Mouse (Mus musculus) liver, embryonic 11.5 days (tissue): ENCODE data around the gene Tex26. TPM values are rescaled to one million over a fixed set of nuclear protein-coding genes. Genes with fewer than 3 reads are reported as not detected.

Experiments used
- ATAC-seq: fragments of 200-750 bp; cut with Nextera tagmentation; replicated peaks from 2 replicates; pipeline ENCODE4 v1.8.0; 2017; ENCODE audit warnings: moderate number of reproducible peaks, mild to moderate bottlenecking, moderate TSS enrichment, moderate library complexity; ENCODE audit not compliant: low FRiP score
- DNase-seq: peaks from one replicate; pipeline ENCODE4 v3.0.0-alpha.2; 2017; ENCODE audit warnings: low spot score
- H3K27ac ChIP-seq: fragments of 300-500 bp; sonication (generic); 2 replicates; pipeline ENCODE4 v1.5.1; 2014; ENCODE audit warnings: mild to moderate bottlenecking, low read depth, low read length, control low read depth
- H3K27me3 ChIP-seq: fragments of 300-500 bp; sonication (generic); replicated peaks from 2 replicates; pipeline ENCODE4 v1.6.1; 2014; ENCODE audit warnings: low read length, mixed read lengths; ENCODE audit not compliant: control insufficient read depth, insufficient read depth
- H3K36me3 ChIP-seq: fragments of 300-500 bp; sonication (generic); 2 replicates; pipeline ENCODE4 v1.6.1; 2014; ENCODE audit warnings: mild to moderate bottlenecking, low read length, moderate library complexity, mixed read lengths; ENCODE audit not compliant: control insufficient read depth, insufficient read depth
- H3K4me1 ChIP-seq: fragments of 300-500 bp; sonication (generic); replicated peaks from 2 replicates; pipeline ENCODE4 v1.6.1; 2014; ENCODE audit warnings: low read length, mixed read lengths; ENCODE audit not compliant: control insufficient read depth, insufficient read depth
- H3K4me2 ChIP-seq: fragments of 300-500 bp; sonication (generic); 2 replicates; pipeline ENCODE4 v1.6.1; 2014; ENCODE audit warnings: mild to moderate bottlenecking, control low read depth, moderate library complexity
- H3K4me3 ChIP-seq: fragments of 300-500 bp; sonication (generic); 2 replicates; pipeline ENCODE4 v1.5.1; 2014; ENCODE audit warnings: low read depth, low read length, control low read depth
- H3K9ac ChIP-seq: fragments of 300-500 bp; sonication (generic); 2 replicates; pipeline ENCODE4 v1.6.1; 2014; ENCODE audit warnings: low read depth, low read length, control low read depth
- H3K9me3 ChIP-seq: fragments of 300-500 bp; sonication (generic); 2 replicates; pipeline ENCODE4 v1.6.1; 2016; ENCODE audit warnings: low read length, inconsistent platforms, mixed read lengths; ENCODE audit not compliant: control insufficient read depth
- WGBS: fragments of 180-500 bp; shearing (Covaris S2); extraction: QIAGEN DNeasy Blood & Tissue Kit; methylation state at CpG from one replicate; pipeline ENCODE4 v1.1.7; 2014; 5-methylcytosine and 5-hydroxymethylcytosine counted together
- polyA plus RNA-seq: library from polyadenylated mRNA; unstranded; fragments of >200 nt; fragmentation: Nextera tagmentation; extraction: Ambion mirVana; gene quantifications from 2 replicates; pipeline ENCODE4 v1.2.1, GENCODE M21; 2014

The Tex26 gene
- polyA plus RNA-seq, 1 experiment from 2014 or later: 0.48 TPM

GRCm38 (mm10) chr5:149506033-149506432, 66.6 kb downstream of the Tex26 start:
- H3K9ac ChIP-seq: no peak overlapping the region
- WGBS: 94% methylated on average over 2 of the region's 2 CpGs
- no peaks in the 10 kb centered on the region for H3K27me3 ChIP-seq
- H3K4me1 ChIP-seq: no peaks in the 10 kb centered on the region
- no peak overlapping the region for H3K27ac ChIP-seq
- ATAC-seq (no peak), DNase-seq (no peak)
- no peaks in the 10 kb centered on the region for H3K9me3 ChIP-seq
- no peak overlapping the region for H3K4me3 ChIP-seq
- no peaks in the 10 kb centered on the region for H3K36me3 ChIP-seq
- H3K4me2 ChIP-seq: no peak overlapping the region

- Histone ChIP-seq H3K4me1 (no peaks in the 10 kb centered on the region), H3K4me3 (no peak overlapping the region), H3K36me3 (no peaks in the 10 kb centered on the region), H3K9ac (no peak overlapping the region), H3K27ac (no peak overlapping the region), H3K27me3 (no peaks in the 10 kb centered on the region), H3K9me3 (no peaks in the 10 kb centered on the region), H3K4me2 (no peak overlapping the region)
- DNase-seq: no peak
- no peak for ATAC-seq
- WGBS: 67% methylated on average over 20 of the region's 20 CpGs
Observed at GRCm38 (mm10) chr5:149508094-149509029, 68.9 kb downstream of the Tex26 start.

- ATAC-seq (no peak), DNase-seq (no peak)
- H3K36me3 ChIP-seq: no peaks in the 10 kb centered on the region
- 82% methylated on average over 13 of the region's 13 CpGs for WGBS
- no peak overlapping the region for H3K4me3 ChIP-seq
- H3K9me3 ChIP-seq: no peaks in the 10 kb centered on the region
- H3K4me1 ChIP-seq: no peaks in the 10 kb centered on the region
- H3K27me3 ChIP-seq: no peaks in the 10 kb centered on the region
- no peak overlapping the region for H3K27ac ChIP-seq
- H3K9ac ChIP-seq: no peak overlapping the region
- no peak overlapping the region for H3K4me2 ChIP-seq
Observed at GRCm38 (mm10) chr5:149510323-149510722, 70.9 kb downstream of the Tex26 start.

- Histone ChIP-seq H3K27ac (no peak overlapping the region), H3K4me2 (no peak overlapping the region), H3K9ac (no peak overlapping the region), H3K27me3 (no peaks in the 10 kb centered on the region), H3K4me1 (no peaks in the 10 kb centered on the region), H3K4me3 (no peak overlapping the region), H3K9me3 (no peaks in the 10 kb centered on the region), H3K36me3 (no peaks in the 10 kb centered on the region)
- DNase-seq: no peak
- no peak for ATAC-seq
- WGBS: 53% methylated on average over 3 of the region's 3 CpGs
Observed at GRCm38 (mm10) chr5:149512695-149513094, 73.2 kb downstream of the Tex26 start.

- no peak for ATAC-seq
- H3K9me3 ChIP-seq: no peaks in the 10 kb centered on the region
- no peak overlapping the region for H3K9ac ChIP-seq
- 57% methylated on average over 9 of the region's 9 CpGs for WGBS
- H3K4me2 ChIP-seq: no peak overlapping the region
- H3K4me1 ChIP-seq: no peaks in the 10 kb centered on the region
- DNase-seq: no peak
- no peaks in the 10 kb centered on the region for H3K27me3 ChIP-seq
- no peak overlapping the region for H3K4me3 ChIP-seq
- H3K27ac ChIP-seq: no peak overlapping the region
- H3K36me3 ChIP-seq: no peaks in the 10 kb centered on the region
Observed at GRCm38 (mm10) chr5:149513438-149514086, 74.1 kb downstream of the Tex26 start.

GRCm38 (mm10) chr5:149514087-149514671, 74.7 kb downstream of the Tex26 start:
- WGBS: 36% methylated on average over 14 of the region's 14 CpGs
- ATAC-seq (no peak), DNase-seq (no peak)
- Histone ChIP-seq H3K9me3 (no peaks in the 10 kb centered on the region), H3K9ac (no peak overlapping the region), H3K27ac (no peak overlapping the region), H3K4me2 (peak overlapping the region; percentile 30), H3K27me3 (no peaks in the 10 kb centered on the region), H3K4me3 (no peak overlapping the region), H3K4me1 (no peaks in the 10 kb centered on the region), H3K36me3 (no peaks in the 10 kb centered on the region)

GRCm38 (mm10) chr5:149514890-149515289, 75.4 kb downstream of the Tex26 start:
- no peaks in the 10 kb centered on the region for H3K36me3 ChIP-seq
- ATAC-seq: no peak
- no peaks in the 10 kb centered on the region for H3K9me3 ChIP-seq
- no peak for DNase-seq
- H3K4me1 ChIP-seq: no peaks in the 10 kb centered on the region
- no peak overlapping the region for H3K27ac ChIP-seq
- no peaks in the 10 kb centered on the region for H3K27me3 ChIP-seq
- WGBS: 73% methylated on average over 3 of the region's 3 CpGs
- H3K4me2 ChIP-seq: no peak overlapping the region
- H3K9ac ChIP-seq: no peak overlapping the region
- H3K4me3 ChIP-seq: no peak overlapping the region

GRCm38 (mm10) chr5:149517116-149517515, 77.7 kb downstream of the Tex26 start:
- H3K4me3 ChIP-seq: no peak overlapping the region
- no peak overlapping the region for H3K27ac ChIP-seq
- no peaks in the 10 kb centered on the region for H3K36me3 ChIP-seq
- no peak overlapping the region for H3K9ac ChIP-seq
- no peak overlapping the region for H3K4me2 ChIP-seq
- H3K9me3 ChIP-seq: no peaks in the 10 kb centered on the region
- H3K27me3 ChIP-seq: no peaks in the 10 kb centered on the region; the same call in 1 of the 2 replicates
- WGBS: 76% methylated on average over 6 of the region's 6 CpGs
- ATAC-seq (no peak), DNase-seq (no peak)
- H3K4me1 ChIP-seq: no peaks in the 10 kb centered on the region
